Mouse (Mus musculus): ENCODE measurements around the gene Arhgap30. TPM values are rescaled to one million over a fixed set of nuclear protein-coding genes. Genes with fewer than 3 reads are reported as not detected.

Gene Arhgap30
- polyA plus RNA-seq, 1 experiment from 2014 or later = 1.5 TPM

DNA sequence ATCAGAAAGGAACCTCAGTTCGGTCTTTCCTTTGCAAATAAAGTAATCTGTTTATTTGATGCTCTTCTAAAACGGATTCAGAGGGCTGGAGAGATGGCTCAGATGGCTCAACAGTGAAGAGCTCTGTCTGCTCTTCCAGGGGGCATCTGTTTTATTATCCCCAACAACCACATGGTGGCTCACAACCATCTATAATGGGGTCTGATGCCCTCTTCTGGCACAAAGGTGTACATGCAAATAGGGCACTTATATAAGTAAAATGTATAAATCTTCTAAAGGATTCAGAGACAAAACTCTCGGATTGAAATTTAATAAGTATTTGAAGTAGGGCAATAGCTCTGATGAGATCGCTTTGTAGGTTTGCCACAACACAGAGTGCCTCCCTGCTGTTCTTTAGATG is 30.3 kb upstream of the Arhgap30 start:
- no peak overlapping the region for H3K4me2 ChIP-seq (replicated peaks)
- no peak overlapping the region for H3K9ac ChIP-seq
- peaks cover 7% of the 10 kb centered on the region for H3K9me3 ChIP-seq
- H3K4me3 ChIP-seq = no peak overlapping the region
- ATAC-seq (ENCODE audit: low FRiP score, low read depth) = no peak
- peaks cover 22% of the 10 kb centered on the region for H3K4me1 ChIP-seq
- no peaks in the 10 kb centered on the region for H3K27me3 ChIP-seq
- H3K27ac ChIP-seq = no peak overlapping the region
- 78% methylated on average over 4 of the region's 4 CpGs for whole genome bisulfite sequencing
- H3K36me3 ChIP-seq = peaks cover 34% of the 10 kb centered on the region

DNA sequence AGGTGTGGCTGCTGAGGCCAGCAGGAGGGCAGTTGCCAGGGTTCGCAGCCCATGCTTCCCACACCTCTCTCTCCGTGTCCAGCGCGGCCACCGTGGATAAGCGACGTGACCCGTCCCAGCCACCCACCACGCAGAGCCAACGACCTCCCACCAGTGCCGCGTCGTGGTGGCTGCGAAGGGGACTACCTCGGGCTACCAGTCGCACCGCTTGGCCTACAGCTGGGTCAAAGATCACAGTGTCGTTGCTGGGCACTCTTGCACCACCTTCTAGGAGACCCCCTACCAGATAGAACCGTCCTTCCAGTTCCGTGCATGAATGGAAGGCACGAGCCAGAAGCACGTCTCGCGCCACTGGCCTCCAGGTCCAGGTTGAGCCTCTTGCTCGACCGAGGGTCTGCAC is 28.5 kb upstream of the Arhgap30 start:
- peaks cover 34% of the 10 kb centered on the region for H3K36me3 ChIP-seq
- peak overlapping the region; percentile 78 for H3K9ac ChIP-seq
- peak overlapping the region; percentile 56 for H3K4me3 ChIP-seq
- H3K9me3 ChIP-seq = peaks cover 7% of the 10 kb centered on the region
- peak overlapping the region; percentile 74; the same call in 1 of the 2 replicates for H3K27ac ChIP-seq
- WGBS = 3% methylated on average over 24 of the region's 26 CpGs
- peak overlapping the region; percentile 84 for H3K4me2 ChIP-seq (replicated peaks)
- peaks cover 22% of the 10 kb centered on the region for H3K4me1 ChIP-seq
- peaks cover 2% of the 10 kb centered on the region; the same call in 1 of the 2 replicates for H3K27me3 ChIP-seq
- no peak; the same call in none of the 2 replicates for ATAC-seq (ENCODE audit: low FRiP score, low read depth)

DNA sequence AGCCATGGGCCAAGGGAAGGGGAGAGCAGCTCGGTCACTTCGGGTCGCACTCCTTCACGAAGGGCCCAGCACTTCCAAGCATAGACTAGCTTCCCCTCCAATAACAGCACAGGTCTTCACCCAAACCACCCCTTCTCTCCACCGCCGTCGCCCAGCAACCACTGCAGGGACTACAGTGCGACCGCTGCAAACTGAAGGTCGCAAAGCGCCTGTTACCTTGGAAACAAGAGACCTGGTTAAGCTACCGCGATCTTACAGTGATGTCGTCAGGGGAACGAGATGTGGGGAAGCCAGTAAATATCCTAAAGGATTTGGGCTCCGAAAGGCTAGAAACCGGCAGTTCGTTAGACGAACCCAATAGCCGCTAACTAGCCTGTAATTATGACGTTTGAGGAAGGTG is 28.1 kb upstream of the Arhgap30 start, which contains the start of gene Klhdc9:
Gene Klhdc9, minus strand, starts transcription at position 143 of the 400 bp plus-strand sequence.
- under 1% methylated on average over 21 of the region's 21 CpGs for WGBS
- Histone ChIP-seq H3K36me3 (peaks cover 34% of the 10 kb centered on the region), H3K9ac (peak within 1 kb of the TSS; percentile 78), H3K4me1 (peaks cover 22% of the 10 kb centered on the region), H3K4me3 (peak within 1 kb of the TSS; percentile 56), H3K27me3 (peaks cover 5% of the 10 kb centered on the region; the same call in 1 of the 2 replicates), H3K4me2 (replicated peaks) (peak within 1 kb of the TSS; percentile 84), H3K9me3 (peaks cover 7% of the 10 kb centered on the region), H3K27ac (peak within 1 kb of the TSS; percentile 74)
- peak; percentile 94 for ATAC-seq (ENCODE audit: low FRiP score, low read depth)

DNA sequence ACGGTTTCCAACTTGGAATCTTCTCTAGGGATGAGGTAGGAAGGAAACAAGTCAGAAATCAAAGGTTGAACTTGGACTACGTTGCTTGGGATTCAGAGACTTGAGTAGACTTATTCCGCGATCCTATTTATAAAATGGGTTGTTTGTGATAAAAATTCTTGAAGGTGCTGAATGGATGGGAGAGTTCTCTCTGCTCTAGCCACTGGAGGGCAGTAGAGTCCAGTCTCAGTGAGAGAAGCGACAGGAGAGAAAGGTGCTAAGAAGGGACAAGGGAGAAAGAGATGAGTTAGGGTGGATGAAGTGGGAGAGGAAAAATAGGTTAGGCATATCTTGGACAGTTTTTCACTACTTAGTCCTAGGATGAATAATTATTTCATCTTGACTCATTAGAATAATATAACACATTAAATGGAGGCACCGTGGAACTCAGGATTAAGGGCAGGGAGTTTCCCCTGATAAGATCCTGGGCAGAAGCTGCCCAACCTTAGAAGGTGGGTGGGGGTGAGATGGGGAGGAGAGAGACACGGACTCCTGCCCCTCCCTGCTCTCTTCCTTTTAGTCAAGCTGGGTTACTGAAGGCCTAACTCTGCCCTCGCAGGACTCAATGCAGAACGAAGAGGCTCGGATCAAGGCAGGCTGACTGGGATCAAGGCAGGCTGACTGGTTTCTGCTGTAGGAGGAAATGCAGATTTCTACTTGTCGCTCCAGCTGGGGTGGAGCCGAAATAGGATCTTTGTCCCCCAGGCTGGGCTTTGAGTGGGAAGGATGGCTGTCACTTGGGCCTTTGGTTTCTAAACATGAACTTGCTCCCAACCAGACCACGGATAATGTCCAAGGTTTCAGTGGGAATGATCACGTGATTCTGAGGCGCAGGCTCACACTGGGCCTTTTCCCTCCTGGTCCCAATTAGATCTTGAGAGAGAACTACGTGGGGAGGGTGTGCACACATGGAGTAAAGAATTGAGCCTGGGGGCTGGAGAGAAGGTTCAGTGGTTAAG is 27.3 kb upstream of the Arhgap30 start:
- H3K4me1 ChIP-seq = peaks cover 22% of the 10 kb centered on the region
- peaks cover 32% of the 10 kb centered on the region for H3K36me3 ChIP-seq
- H3K9ac ChIP-seq = peak overlapping the region; percentile 78
- H3K4me2 ChIP-seq (replicated peaks) = peak overlapping the region; percentile 84
- peak overlapping the region; percentile 74 for H3K27ac ChIP-seq
- peak overlapping the region; percentile 56 for H3K4me3 ChIP-seq
- peaks cover 10% of the 10 kb centered on the region for H3K27me3 ChIP-seq
- WGBS = 16% methylated on average over 16 of the region's 16 CpGs
- peaks cover 5% of the 10 kb centered on the region for H3K9me3 ChIP-seq
- peak; percentile 53; the same call in 1 of the 2 replicates for ATAC-seq (ENCODE audit: low FRiP score, low read depth)

DNA sequence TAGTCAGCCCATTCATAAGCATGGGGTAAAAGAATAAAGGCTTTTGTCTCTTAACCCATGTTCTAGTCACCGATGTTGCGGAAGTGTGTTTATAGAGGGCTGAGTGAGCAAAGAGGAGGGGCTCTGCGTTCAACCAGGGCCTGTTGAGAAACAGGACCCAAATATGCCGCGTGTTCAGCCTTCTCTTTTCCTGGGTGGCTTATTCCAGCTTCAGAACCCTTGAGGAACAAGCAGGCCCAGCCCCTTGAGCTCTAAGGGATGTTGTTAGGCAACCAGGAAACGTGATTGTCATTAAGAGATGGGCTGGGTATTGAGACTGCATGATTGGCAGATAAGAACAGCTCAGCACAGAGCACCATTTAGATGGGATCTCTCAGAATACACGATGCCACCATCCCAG is 22.8 kb upstream of the Arhgap30 start:
- no peak overlapping the region for H3K4me3 ChIP-seq
- H3K27me3 ChIP-seq = peaks cover 45% of the 10 kb centered on the region
- H3K4me2 ChIP-seq (replicated peaks) = no peak overlapping the region
- ATAC-seq (ENCODE audit: low FRiP score, low read depth) = no peak
- H3K9me3 ChIP-seq = no peaks in the 10 kb centered on the region
- H3K27ac ChIP-seq = no peak overlapping the region
- H3K4me1 ChIP-seq = peaks cover 13% of the 10 kb centered on the region
- WGBS = 66% methylated on average over 7 of the region's 7 CpGs
- H3K9ac ChIP-seq = no peak overlapping the region
- no peaks in the 10 kb centered on the region for H3K36me3 ChIP-seq

DNA sequence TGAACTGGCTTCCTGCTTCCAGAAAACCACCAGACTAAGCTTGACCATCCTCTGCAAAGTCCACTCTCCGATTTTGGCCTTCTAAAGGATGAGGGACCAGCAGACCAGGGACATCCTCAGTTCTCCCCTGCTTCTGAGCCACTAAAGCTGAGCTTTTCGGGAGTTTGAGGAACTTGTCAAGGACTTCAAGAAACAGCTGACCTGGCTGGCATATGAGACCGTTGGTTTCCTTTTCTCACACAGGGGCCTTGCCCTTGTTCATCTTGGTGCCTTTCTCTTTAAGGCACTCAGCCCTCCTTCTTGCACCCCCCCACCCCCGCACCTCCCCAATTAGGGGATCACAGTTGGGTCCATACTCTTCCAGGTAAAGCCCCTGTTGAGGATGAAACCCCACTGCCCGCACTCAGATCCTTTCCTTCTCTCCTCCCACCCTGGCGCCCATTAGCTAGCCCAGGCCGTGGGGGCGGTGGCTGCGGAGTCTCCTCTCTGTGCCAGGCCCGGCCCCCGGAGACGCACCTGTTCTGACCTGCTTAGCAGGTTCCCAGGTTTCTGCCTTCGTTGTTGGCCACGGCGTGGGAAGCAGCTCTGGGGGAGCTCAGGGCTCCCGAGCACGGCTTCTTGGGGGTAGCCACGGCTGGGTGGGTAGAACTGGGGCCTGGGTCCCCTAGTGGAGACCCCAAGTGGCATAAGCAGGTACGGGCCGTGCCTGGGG is 18.8 kb upstream of the Arhgap30 start, which contains the start of gene Nectin4:
Gene Nectin4, plus strand, starts transcription at position 255 of the 712 bp plus-strand sequence.
- H3K9ac ChIP-seq = no peak within 1 kb of the TSS
- peaks cover 14% of the 10 kb centered on the region for H3K4me1 ChIP-seq
- peaks cover 66% of the 10 kb centered on the region for H3K27me3 ChIP-seq
- no peak within 1 kb of the TSS for H3K27ac ChIP-seq
- no peak for ATAC-seq (ENCODE audit: low FRiP score, low read depth)
- 36% methylated on average over 20 of the region's 20 CpGs for WGBS
- peak within 1 kb of the TSS; percentile 8 for H3K4me3 ChIP-seq
- no peaks in the 10 kb centered on the region for H3K36me3 ChIP-seq
- no peaks in the 10 kb centered on the region for H3K9me3 ChIP-seq
- H3K4me2 ChIP-seq (replicated peaks) = peak within 1 kb of the TSS; percentile 36

DNA sequence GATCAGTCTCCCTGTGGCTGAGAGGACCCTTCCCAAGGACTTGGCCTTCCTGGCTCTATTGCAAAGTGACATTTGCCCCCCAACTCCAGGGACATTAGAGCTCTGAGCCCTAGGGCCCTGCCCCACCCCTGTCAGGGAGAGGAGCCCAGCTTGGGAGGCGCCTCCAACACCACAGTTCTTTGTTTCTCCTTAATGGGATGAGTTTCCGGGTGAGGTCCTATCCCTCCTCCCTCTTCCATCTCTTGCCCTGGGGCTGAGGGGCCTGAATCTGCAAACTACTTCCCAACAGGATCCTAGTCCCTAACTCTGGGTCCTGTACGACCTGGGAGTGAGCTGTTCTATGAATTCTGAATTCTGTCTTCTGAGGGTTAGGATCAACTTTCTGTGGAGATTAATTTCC is 15.9 kb upstream of the Arhgap30 start:
- H3K9ac ChIP-seq = no peak overlapping the region
- no peak overlapping the region for H3K4me3 ChIP-seq
- no peak for ATAC-seq (ENCODE audit: low FRiP score, low read depth)
- no peak overlapping the region for H3K27ac ChIP-seq
- WGBS = 56% methylated on average over 3 of the region's 3 CpGs
- peaks cover 51% of the 10 kb centered on the region for H3K27me3 ChIP-seq
- H3K4me2 ChIP-seq (replicated peaks) = no peak overlapping the region
- peaks cover 20% of the 10 kb centered on the region for H3K4me1 ChIP-seq
- H3K9me3 ChIP-seq = no peaks in the 10 kb centered on the region
- H3K36me3 ChIP-seq = no peaks in the 10 kb centered on the region

DNA sequence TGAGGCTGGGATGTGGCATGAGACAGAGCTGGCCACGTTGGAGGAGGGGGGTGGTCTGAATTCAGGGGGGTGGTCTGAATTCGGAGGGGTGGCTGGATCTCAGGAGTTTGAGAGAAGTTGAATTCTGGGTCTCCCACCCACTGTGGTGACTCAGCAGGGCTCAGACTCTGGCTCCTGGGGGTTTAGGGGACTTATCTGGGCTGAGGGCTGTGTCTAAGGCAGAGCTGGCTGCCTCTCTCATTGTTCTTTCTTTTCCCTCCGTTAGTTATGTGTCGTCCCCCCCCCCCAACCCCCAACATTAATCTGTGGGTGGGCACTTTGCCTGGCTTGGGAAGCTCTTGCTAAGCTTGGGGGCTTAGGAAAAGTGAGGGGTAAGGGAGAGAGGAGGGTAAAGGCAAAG is 14.8 kb upstream of the Arhgap30 start:
- Histone ChIP-seq H3K4me3 (no peak overlapping the region), H3K27ac (peak overlapping the region; percentile 10; the same call in 1 of the 2 replicates), H3K27me3 (peaks cover 55% of the 10 kb centered on the region), H3K36me3 (no peaks in the 10 kb centered on the region), H3K4me1 (peaks cover 20% of the 10 kb centered on the region), H3K9ac (no peak overlapping the region), H3K9me3 (no peaks in the 10 kb centered on the region), H3K4me2 (replicated peaks) (peak overlapping the region; percentile 9; the same call in 1 of the 2 replicates)
- WGBS = 0% methylated on average over 4 of the region's 4 CpGs
- ATAC-seq (ENCODE audit: low FRiP score, low read depth) = 0 out of 2 replicates have a peak, but pooled peaks have one; percentile 31

DNA sequence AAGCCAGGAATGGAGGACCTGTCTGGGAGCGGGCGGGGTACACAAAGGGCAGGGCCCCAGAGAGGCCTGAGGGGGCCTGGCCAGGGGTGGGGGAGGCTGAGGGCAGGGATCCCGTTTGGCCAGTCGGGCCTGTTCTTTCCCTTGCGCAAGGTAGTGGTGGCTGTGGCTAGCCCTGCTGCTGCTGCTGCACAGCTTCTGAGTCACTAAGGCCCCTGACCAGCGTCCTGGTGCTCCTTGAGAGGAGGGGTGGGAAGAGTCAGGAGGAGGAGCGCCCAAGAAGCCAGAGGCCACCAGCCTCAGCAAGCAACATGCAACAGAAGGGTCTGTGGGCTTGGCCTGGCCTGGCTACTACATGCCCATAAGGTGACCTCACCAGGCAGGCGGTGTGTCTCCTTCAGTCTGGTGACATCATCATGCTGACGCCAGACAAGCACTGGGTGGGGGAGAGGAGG is 13.1 kb upstream of the Arhgap30 start:
- H3K4me1 ChIP-seq = peaks cover 33% of the 10 kb centered on the region
- H3K36me3 ChIP-seq = no peaks in the 10 kb centered on the region
- no peak overlapping the region for H3K27ac ChIP-seq
- H3K9ac ChIP-seq = no peak overlapping the region
- no peak overlapping the region for H3K4me3 ChIP-seq
- ATAC-seq (ENCODE audit: low FRiP score, low read depth) = no peak
- no peaks in the 10 kb centered on the region for H3K9me3 ChIP-seq
- peaks cover 57% of the 10 kb centered on the region for H3K27me3 ChIP-seq
- 47% methylated on average over 9 of the region's 9 CpGs for WGBS
- no peak overlapping the region for H3K4me2 ChIP-seq (replicated peaks)

DNA sequence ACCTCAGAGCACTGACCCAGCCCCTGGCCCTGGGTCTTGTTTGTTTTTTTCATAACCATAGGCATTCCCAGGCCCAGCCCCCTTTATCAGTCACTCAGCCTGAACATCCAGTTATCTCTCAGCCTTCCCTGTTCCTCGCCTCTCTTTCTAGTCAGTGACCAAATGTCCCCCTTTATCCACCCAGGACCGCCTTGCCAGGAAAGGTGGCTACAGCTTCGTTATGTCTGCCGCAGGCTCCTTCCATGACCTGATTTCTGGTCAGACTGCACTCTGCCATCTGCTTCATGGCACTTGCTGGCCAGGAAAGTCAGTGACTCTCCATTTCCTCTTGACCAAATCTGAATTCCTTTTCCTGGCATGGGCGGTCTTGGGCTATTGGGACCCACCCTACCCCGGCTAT is 10.5 kb upstream of the Arhgap30 start:
- H3K4me1 ChIP-seq = peaks cover 34% of the 10 kb centered on the region
- H3K4me2 ChIP-seq (replicated peaks) = no peak overlapping the region
- H3K9me3 ChIP-seq = no peaks in the 10 kb centered on the region
- no peak overlapping the region for H3K9ac ChIP-seq
- ATAC-seq (ENCODE audit: low FRiP score, low read depth) = no peak
- peaks cover 53% of the 10 kb centered on the region for H3K27me3 ChIP-seq
- no peaks in the 10 kb centered on the region for H3K36me3 ChIP-seq
- no peak overlapping the region for H3K4me3 ChIP-seq
- H3K27ac ChIP-seq = no peak overlapping the region
- WGBS = 85% methylated on average over 6 of the region's 6 CpGs

DNA sequence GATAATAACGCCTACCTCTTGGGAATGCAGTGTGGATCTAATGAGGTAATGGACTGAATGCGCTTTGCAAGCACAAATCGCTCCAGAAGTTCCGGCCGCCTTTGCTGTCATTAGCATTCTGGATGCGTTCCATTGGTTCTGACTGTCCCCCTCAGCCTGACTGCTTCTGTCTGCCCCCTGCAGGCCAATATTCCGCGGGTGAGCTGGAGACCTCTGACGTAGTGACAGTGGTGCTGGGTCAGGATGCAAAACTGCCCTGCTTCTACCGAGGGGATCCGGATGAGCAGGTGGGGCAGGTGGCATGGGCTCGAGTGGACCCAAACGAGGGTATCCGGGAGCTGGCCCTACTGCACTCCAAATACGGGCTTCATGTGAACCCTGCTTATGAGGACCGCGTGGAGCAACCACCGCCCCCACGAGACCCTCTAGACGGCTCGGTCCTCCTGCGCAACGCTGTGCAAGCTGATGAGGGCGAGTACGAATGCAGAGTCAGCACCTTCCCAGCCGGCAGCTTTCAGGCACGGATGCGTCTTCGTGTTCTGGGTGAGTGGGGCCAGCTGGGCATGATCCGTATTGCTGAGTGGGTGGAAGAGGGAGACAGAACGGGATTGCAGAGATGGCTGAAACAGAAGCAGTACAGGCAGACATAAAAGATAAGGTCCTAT is 8.7 kb upstream of the Arhgap30 start:
- no peaks in the 10 kb centered on the region for H3K36me3 ChIP-seq
- H3K27me3 ChIP-seq = peaks cover 63% of the 10 kb centered on the region
- peak; percentile 34; the same call in 1 of the 2 replicates for ATAC-seq (ENCODE audit: low FRiP score, low read depth)
- H3K4me3 ChIP-seq = peak overlapping the region; percentile 27
- no peak overlapping the region for H3K27ac ChIP-seq
- 0 out of 2 replicates have a peak overlapping the region, but pooled peaks have one; percentile 25 for H3K9ac ChIP-seq
- H3K4me2 ChIP-seq (replicated peaks) = peak overlapping the region; percentile 55
- peaks cover 20% of the 10 kb centered on the region for H3K4me1 ChIP-seq
- H3K9me3 ChIP-seq = no peaks in the 10 kb centered on the region
- WGBS = 8% methylated on average over 31 of the region's 31 CpGs

All from limb, embryonic 13.5 days (tissue).